Mouse (Mus musculus) G1E (cell line): Measurements from ENCODE around the gene Adgrb3. TPM values are rescaled to one million over a fixed set of nuclear protein-coding genes. Genes with fewer than 3 reads are reported as not detected.
"Not testable (repeated sequence)": the region's sequence is repeated elsewhere in the genome, so short reads cannot be mapped to it uniquely, and the experiment has no call there.

Source experiments
- ATAC-seq: 2 replicates; pipeline ENCODE4 v1.8.0; 2016; ENCODE audit warnings: mild to moderate bottlenecking; ENCODE audit not compliant: insufficient number of reproducible peaks, poor library complexity, low FRiP score, severe bottlenecking; ENCODE audit errors: extremely low read depth
- DNase-seq: peaks from one replicate; pipeline ENCODE4 v3.0.0; 2012; ENCODE audit warnings: low spot score
- H3K27me3 ChIP-seq: 2 replicates; pipeline ENCODE4 v1.6.1; 2012; ENCODE audit warnings: mild to moderate bottlenecking, low read length, inconsistent platforms; ENCODE audit not compliant: insufficient read depth
- H3K36me3 ChIP-seq: replicated peaks from 2 replicates; pipeline ENCODE3; 2012; ENCODE audit warnings: mild to moderate bottlenecking, inconsistent platforms
- H3K4me1 ChIP-seq: 2 replicates; pipeline ENCODE4 v1.6.1; 2012; ENCODE audit warnings: low read depth, low read length, inconsistent platforms, mixed read lengths; ENCODE audit not compliant: insufficient read depth
- H3K4me3 ChIP-seq: 2 replicates; pipeline ENCODE4 v1.5.1; 2012; ENCODE audit warnings: low read depth, mild to moderate bottlenecking, inconsistent platforms, low read length, moderate library complexity, mixed read lengths
- H3K9me3 ChIP-seq: replicated peaks from 2 replicates; pipeline ENCODE4 v1.6.1; 2012; ENCODE audit warnings: inconsistent platforms
- CTCF ChIP-seq: IDR thresholded peaks from 2 replicates; pipeline ENCODE4 v1.5.1; 2012; ENCODE audit warnings: low read depth, low read length, inconsistent platforms, mixed read lengths
- GATA1 ChIP-seq: IDR thresholded peaks from 2 replicates; pipeline ENCODE4 v1.6.1; 2012; ENCODE audit warnings: borderline replicate concordance, low read length, inconsistent platforms, mixed read lengths
- GATA2 ChIP-seq: IDR thresholded peaks from 2 replicates; pipeline ENCODE4 v1.6.1; 2012; ENCODE audit warnings: low read depth, low read length, inconsistent platforms, borderline replicate concordance
- POLR2AphosphoS5 ChIP-seq: IDR thresholded peaks from 2 replicates; pipeline ENCODE4 v1.6.1; 2012; ENCODE audit warnings: low read depth, low read length, inconsistent platforms; ENCODE audit not compliant: insufficient replicate concordance
- TAL1 ChIP-seq: conservative IDR thresholded peaks from 2 replicates; pipeline ENCODE4 v1.6.1; 2012; ENCODE audit warnings: low read depth, low read length, inconsistent platforms, mixed read lengths
- polyA plus RNA-seq: library from polyadenylated mRNA; stranded (reverse); fragments of >175 nt; gene quantifications from 2 replicates; pipeline ENCODE4 v1.2.3, GENCODE M21; 2012
- total RNA-seq, 2 experiments: library from RNA; stranded (forward) in 1 of 2; stranded (reverse) in 1 of 2; fragments of 200-1000 nt in 1 of 2; fragments of >200 nt in 1 of 2; fragmentation: Nextera tagmentation in 1 of 2; gene quantifications; 2 replicates each; pipeline ENCODE4 v1.2.3; 2014 to 2017

The Adgrb3 gene
- total and polyA plus RNA-seq, 3 experiments, result 0.55 TPM; not detected in 2

- Histone ChIP-seq H3K4me3 (no peak overlapping the region), H3K9me3 (no peaks in the 10 kb centered on the region), H3K4me1 (no peaks in the 10 kb centered on the region), H3K27me3 (no peaks in the 10 kb centered on the region), H3K36me3 (no peaks in the 10 kb centered on the region)
- TF ChIP-seq CTCF (no peak), GATA2 (no peak), GATA1 (no peak), TAL1 (no peak), POLR2AphosphoS5 (no peak)
- ATAC-seq (no peak), DNase-seq (no peak)
Observed at GRCm38 (mm10) chr1:25503524-25503923, 326.0 kb downstream of the Adgrb3 start.

DNA sequence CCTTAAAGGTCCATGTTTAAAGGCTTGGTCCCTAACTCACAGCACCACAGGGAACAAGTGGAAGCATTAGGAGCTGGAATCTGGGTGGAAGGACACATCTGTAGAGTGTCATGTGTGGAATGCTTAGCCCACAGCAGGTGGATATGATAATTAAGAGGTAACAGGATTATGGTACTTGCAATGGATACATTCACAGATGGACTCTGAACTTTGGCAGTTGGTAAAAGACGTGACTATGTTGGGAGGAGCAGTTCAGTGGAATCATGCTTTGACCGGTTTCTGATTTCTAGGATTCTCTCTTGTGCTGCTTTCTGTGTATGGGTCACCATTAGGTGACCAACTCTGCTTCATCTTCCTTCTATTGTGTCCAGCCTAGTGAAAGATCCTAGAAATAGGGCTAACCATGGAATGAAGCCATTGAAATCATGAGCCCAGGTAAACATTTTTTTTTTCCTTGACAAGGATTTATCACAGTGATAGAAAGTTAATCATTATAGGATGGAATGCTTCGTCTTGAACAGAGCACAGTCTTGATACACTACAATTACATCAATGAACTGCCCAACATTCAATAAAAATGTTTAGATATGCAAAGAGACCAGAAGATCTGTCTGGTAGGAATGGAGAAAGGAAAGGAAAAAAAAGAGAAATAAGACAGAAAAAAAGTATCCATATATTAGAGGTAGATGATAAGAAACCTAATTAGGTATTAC is 334.1 kb downstream of the Adgrb3 start:
- TF ChIP-seq GATA1 (no peak), POLR2AphosphoS5 (no peak), GATA2 (no peak), TAL1 (no peak), CTCF (no peak)
- Histone ChIP-seq H3K9me3 (no peaks in the 10 kb centered on the region), H3K4me1 (no peaks in the 10 kb centered on the region), H3K36me3 (no peaks in the 10 kb centered on the region), H3K4me3 (no peak overlapping the region), H3K27me3 (no peaks in the 10 kb centered on the region)
- no peak for ATAC-seq
- no peak for DNase-seq

- Histone ChIP-seq H3K4me3 (no peak overlapping the region), H3K27me3 (no peaks in the 10 kb centered on the region), H3K4me1 (no peaks in the 10 kb centered on the region), H3K9me3 (no peaks in the 10 kb centered on the region), H3K36me3 (no peaks in the 10 kb centered on the region)
- no peak for DNase-seq
- ATAC-seq, result no peak
- no peak for TF ChIP-seq TAL1
- TF ChIP-seq POLR2AphosphoS5, result no peak
- TF ChIP-seq GATA2, result no peak
- no peak for TF ChIP-seq CTCF
- no peak for TF ChIP-seq GATA1
Observed at GRCm38 (mm10) chr1:25491503-25491902, 338.0 kb downstream of the Adgrb3 start.

DNA sequence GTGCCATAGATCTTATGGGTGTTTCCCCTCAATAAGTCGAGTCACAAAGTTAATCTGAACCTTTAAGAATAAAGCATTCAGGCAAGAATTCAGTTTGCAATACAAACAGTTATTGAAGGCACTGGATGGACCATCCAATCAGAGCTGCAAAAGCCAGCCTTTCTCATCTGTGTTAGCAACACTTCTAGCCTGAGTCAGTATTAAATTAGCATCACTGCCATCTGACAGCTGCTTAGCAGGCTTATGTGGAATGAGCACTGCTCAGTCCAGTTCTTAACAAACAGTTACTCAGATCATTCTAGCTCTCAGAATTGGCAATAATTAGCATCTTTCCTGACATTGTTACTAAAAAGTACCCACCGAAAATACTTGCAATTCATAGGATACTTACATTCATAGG is 339.3 kb downstream of the Adgrb3 start:
- no peak for DNase-seq
- no peak overlapping the region for H3K4me3 ChIP-seq
- H3K27me3 ChIP-seq, result no peaks in the 10 kb centered on the region
- TF ChIP-seq POLR2AphosphoS5 (no peak), TAL1 (no peak), GATA1 (no peak), CTCF (no peak), GATA2 (no peak)
- H3K36me3 ChIP-seq, result no peaks in the 10 kb centered on the region
- H3K9me3 ChIP-seq, result no peaks in the 10 kb centered on the region
- H3K4me1 ChIP-seq, result no peaks in the 10 kb centered on the region
- ATAC-seq, result no peak

GRCm38 (mm10) chr1:25475699-25476098 is 353.8 kb downstream of the Adgrb3 start:
- no peak for DNase-seq
- Histone ChIP-seq H3K4me3 (no peak overlapping the region), H3K9me3 (peaks cover 7% of the 10 kb centered on the region), H3K27me3 (no peaks in the 10 kb centered on the region), H3K36me3 (no peaks in the 10 kb centered on the region), H3K4me1 (no peaks in the 10 kb centered on the region)
- TF ChIP-seq POLR2AphosphoS5 (no peak), CTCF (no peak), GATA1 (no peak)
- no peak for ATAC-seq

GRCm38 (mm10) chr1:25474469-25474868 is 355.0 kb downstream of the Adgrb3 start:
- no peak for ATAC-seq
- Histone ChIP-seq H3K4me3 (no peak overlapping the region), H3K36me3 (no peaks in the 10 kb centered on the region), H3K9me3 (peaks cover 7% of the 10 kb centered on the region), H3K4me1 (no peaks in the 10 kb centered on the region), H3K27me3 (no peaks in the 10 kb centered on the region)
- no peak for TF ChIP-seq POLR2AphosphoS5
- no peak for TF ChIP-seq TAL1
- no peak for TF ChIP-seq GATA1
- DNase-seq, result no peak

DNA sequence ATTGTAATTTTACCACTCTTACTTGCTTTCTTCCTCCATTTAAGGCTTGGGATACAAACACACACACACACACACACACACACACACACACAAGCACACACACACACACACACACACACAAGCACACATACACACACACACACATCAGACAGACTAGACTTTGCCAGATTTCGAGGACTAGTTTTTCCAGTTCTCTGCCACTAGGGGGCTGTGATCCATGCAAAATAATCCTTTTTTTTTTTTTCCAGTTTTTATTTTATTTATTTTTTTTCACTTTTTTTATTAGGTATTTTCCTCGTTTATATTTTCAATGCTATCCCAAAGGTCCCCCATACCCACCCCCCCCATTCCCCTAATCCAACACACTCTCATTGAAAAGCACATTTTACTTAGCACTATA is 357.9 kb downstream of the Adgrb3 start:
- H3K9me3 ChIP-seq, H3K4me1 ChIP-seq, H3K4me3 ChIP-seq, H3K36me3 ChIP-seq, ATAC-seq, H3K27me3 ChIP-seq, DNase-seq: not testable (repeated sequence)
